ENCODE assay signal across 16 mouse cellular contexts in genomic region chr12:8953136-8953535, GRCm38 (mm10). TPM values are rescaled to one million over a fixed set of nuclear protein-coding genes. Genes with fewer than 3 reads are reported as not detected.
"Had no signal": no experiment of that assay in that cellular context is flagged by ENCODE, and none has a peak within 500 bp of the region (broad histone marks: within the 10 kb centered on the region; RNA-seq: fewer than 3 reads in every experiment).

No protein-coding gene starts in this region.

- H3K27ac ChIP-seq: kidney, embryonic 15.5 days; liver, embryonic 13.5 days; midbrain, embryonic 12.5 days; stomach, postnatal 0 days had no signal

- H3K9me3 ChIP-seq: kidney, embryonic 15.5 days; liver, embryonic 13.5 days; midbrain, embryonic 12.5 days had no signal

- H3K4me3 ChIP-seq: kidney, embryonic 15.5 days; liver, embryonic 13.5 days; midbrain, embryonic 12.5 days had no signal

- H3K36me3 ChIP-seq: kidney, embryonic 15.5 days; liver, embryonic 13.5 days; midbrain, embryonic 12.5 days had no signal

- ATAC-seq: midbrain, embryonic 16.5 days had no signal

- H3K9ac ChIP-seq: kidney, embryonic 15.5 days; liver, embryonic 13.5 days; midbrain, embryonic 12.5 days had no signal

- H3K4me2 ChIP-seq: kidney, embryonic 15.5 days; liver, embryonic 13.5 days; midbrain, embryonic 12.5 days had no signal

- DNase-seq: kidney, adult 2 months; kidney, postnatal 14 days; layer of hippocampus, postnatal 36 days; liver; liver, embryonic 13.5 days; lung, adult 18-20 months; right cerebral cortex, adult 18-20 months; right cerebral cortex, postnatal 25 days; thymus, postnatal 4 days had no signal

RNA-seq across cellular contexts. Expression of gene Matn3, which starts 5.4 kb away (rescaled TPM):
- total RNA-seq: layer of hippocampus, postnatal 36 days; megakaryocyte-erythroid progenitor cell, adult 5-6 weeks had no signal
- polyA plus RNA-seq: kidney, adult 2 months; large intestine, adult 2 months; small intestine, adult 2 months had no signal
